Mouse (Mus musculus) CD4-positive, CD25-positive, alpha-beta regulatory T cell, adult 4 months (primary cell): ENCODE measurements around the gene Tmem259. TPM values are rescaled to one million over a fixed set of nuclear protein-coding genes. Genes with fewer than 3 reads are reported as not detected.

ENCODE experiments used
- ATAC-seq: one replicate; pipeline ENCODE4 v1.8.0; 2017
- polyA plus RNA-seq, 2 experiments: library from polyadenylated mRNA; unstranded; fragments of 100-300 nt; shearing (Covaris generic); gene quantifications; one replicate each; pipeline ENCODE4 v1.2.1; 2017

Gene Tmem259
- polyA plus RNA-seq, 2 experiments from 2014 or later = 1.2 to 2.5 TPM

DNA sequence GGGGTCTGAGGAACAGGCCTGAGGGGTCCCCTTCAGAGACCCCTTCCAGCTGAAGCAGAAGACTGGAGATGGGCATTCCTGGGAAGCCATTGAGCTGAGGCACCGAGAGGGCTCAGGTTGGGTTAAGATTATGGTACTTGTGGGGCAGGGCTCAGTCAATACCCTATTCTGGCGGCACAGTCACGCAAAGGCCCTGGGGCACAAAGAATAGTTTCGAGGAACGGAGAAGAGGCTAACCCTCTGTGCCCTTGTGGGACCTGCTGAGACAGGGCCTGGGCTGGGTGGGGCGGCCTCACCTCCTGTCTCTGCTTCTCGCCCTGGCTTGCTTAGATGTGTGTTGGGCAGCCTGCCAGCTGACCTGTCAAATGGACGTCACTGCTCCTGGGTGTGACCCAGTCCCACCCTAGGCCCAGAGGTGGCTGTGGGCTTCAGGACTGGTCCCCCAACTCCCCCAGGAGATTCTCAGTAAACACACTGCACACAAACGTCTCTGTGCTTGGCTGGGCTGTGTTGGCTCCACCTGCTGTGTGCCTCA lies 50.9 kb downstream of the Tmem259 start:
- no peak for ATAC-seq

DNA sequence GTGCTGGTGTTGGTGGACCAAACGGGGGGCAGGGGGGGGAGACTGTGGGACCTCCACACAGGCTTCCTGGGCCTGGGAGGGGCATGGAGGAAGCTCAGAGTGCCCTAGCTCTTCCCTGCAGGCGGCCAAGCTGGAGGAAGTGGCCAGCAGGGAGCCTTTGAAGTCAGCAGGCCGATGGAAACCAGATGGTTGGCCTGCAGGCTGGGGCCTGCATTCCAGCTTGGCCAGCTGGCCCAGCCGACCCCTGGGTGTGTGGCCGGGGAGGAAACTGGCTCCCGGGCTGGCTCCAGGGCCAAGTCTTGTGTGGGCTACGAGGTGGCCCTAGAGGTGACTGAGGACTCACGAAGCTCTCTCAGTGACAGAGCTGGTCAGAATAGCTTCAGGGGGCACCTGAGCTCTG lies 51.4 kb downstream of the Tmem259 start:
- ATAC-seq = no peak

DNA sequence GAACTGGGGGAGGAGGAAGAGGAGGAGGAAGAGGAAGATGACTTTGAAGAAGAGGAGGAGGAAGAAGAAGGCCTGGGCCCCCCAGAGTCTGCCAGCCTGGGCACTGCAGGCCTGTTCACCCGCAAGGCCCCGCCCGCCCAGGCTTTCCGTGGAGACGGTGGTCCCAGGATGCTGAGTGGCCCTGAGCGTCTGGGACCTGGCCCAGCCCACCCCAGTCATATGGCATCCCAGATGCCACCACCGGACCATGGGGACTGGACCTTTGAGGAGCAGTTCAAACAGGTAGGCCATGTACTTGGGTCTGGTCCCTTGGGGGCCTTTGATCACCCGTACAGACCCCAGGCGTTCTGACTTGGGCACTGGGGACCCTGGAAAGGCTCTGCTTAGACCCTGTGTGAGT lies 52.3 kb downstream of the Tmem259 start:
- no peak for ATAC-seq

DNA sequence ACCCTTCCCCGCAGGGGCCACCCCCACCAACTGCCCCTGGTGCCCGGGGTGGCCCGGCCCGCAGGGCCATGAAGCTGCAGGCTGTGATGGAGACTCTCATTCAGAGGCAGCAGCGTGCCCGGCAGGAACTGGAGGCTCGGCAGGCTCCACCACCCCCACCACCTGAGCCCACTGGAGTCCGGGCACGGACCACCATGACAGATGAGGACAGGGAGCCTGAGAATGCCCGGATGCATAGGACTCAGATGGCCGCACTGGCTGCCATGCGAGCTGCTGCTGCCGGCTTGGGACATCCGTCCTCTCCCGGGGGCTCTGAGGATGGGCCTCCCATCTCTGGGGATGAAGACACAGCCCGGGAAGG lies 53.3 kb downstream of the Tmem259 start:
- no peak for ATAC-seq

DNA sequence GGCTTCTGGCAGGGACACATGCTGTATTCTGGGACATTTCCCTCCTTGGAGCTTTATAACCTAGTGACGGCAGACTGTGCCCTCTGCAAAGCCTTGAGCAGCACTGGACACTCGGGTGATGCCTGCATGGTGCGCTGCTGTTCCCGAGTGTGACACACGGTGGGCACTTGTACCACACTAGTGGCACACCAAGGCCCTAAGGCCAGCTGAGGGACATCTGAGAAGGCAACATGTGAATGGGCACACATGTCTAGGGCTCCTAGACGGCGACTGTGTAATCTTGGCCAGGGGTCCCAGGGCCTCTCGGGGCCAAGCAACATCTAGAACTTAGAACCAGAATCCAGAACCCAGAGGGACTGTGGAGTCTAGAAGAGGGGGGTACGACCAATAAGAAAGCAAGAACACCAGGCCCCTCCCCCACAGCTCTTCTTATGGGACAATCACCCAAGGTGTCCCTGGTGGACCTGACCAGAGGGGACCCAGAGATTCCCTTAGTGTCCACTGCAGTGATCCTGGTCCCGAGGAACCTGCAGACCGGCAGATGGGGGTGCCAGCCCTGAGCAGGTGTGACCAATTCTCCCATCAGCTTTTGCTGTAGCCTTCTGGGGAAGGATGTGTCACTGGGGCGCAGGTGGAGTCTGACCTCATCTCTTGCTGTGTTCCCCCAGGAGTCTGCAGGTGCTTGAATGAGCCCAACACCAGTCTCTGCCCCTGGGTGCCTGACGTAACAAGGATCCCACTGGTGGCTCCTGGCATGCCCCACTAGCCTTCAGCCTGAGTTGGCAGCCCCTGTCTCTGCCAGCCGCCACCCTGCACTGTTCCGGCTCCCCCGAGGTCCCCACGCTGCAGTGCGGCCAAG lies 53.9 kb downstream of the Tmem259 start:
- no peak for ATAC-seq

DNA sequence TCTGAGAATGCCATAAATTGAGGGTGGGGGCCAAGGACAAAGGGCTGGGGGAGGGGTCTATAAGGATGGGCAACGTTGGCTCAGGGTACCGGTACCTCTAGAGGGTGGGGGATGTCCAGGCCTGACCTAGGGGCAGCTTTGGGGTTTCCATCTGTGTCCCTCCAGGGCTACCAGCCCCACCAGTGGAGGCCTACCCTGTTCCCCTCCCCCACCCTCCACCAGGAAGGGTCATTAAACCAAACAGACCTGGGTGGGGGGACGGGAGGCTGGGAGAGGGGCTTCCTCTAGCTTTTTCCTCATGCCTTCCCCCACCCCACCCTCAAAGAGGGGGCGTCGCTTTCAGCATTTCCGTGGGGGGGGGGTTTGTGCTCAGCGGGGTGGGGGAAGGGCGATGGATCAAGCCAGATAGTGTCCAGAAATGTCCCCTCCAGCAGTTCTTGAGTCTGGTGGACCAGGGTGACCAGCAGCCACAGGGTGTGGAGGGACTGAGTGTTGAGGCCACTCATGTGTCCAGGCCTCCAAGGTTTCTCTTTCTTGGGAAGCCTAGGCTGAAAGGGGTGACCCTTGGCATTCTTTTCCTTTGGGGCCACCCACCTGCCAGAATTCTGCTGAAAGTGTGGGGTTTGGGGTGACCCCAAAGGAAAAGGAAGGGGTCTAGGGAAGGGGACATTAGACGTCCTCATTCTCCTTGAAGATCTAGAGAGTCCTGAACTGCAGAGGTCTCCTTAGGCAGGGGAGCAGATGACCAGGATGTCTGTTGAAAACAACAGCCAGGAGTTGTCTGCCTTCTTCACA lies 55.0 kb downstream of the Tmem259 start:
- ATAC-seq = no peak

DNA sequence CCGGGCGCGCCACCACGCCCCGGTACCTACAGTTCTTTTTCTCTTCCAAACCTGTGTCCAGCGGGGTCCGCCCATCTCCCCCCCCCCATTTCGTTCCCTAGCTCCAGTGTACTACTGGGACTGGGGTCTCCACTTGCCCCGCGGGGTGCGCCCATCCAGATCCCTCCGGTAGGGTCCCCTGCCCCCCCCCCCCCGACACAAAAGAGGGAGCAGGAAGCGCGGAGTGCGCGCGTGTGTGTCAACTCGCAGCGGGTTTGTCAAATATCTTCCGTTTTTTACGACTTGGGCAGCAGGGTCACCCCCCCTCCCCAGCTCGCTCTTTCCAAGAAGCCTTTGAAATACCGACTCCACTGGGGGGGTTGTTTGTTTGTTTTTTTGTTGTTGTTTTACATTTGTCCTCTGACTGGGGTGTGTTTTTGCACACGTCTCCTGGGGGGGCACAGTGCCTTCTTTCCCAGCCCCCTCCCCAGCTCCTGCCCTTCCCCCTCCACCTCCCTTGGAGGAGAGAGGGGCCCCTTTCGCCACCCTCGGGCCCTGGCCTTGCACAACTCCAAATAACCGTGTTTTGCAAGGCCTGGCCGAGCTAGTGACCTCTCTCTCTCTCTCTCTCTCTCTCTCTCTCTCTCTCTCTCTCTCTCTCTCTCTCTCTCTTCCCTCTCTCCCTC lies 56.0 kb downstream of the Tmem259 start:
- no peak for ATAC-seq

DNA sequence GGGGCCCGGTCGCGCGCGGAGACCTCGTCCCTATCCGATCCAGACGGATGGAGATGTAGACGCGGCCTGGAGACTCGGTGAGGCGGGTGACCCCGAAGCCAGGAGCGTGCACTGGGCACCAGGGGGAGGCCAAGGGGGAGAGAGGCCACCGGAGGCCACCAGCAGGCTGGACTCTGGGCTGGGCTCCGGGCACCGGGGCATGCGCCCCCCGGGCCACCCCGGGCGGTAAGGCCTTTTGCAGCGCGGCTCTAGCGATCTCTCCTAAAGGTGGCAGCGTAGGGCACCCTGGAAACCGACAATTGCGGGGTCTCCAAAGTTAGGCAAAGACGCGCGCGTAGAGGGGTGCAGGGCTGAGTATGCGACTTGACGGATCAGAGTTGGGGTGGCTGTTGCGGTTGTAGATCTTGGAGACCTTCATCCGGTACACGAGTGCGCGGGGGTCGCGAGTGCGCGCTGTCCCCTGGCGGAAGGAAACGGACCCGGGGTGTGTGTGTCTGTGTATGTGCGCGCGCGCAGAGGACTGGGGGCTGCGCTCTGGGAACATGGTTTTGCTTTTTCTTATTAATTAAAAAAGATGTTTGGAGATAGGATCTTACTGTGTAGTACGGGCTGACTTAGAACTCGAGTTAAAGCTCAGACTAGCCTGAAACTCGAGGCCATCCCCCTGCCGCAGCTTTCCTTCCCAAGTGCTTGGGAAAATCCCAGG lies 56.7 kb downstream of the Tmem259 start:
- ATAC-seq = peak; percentile 26

DNA sequence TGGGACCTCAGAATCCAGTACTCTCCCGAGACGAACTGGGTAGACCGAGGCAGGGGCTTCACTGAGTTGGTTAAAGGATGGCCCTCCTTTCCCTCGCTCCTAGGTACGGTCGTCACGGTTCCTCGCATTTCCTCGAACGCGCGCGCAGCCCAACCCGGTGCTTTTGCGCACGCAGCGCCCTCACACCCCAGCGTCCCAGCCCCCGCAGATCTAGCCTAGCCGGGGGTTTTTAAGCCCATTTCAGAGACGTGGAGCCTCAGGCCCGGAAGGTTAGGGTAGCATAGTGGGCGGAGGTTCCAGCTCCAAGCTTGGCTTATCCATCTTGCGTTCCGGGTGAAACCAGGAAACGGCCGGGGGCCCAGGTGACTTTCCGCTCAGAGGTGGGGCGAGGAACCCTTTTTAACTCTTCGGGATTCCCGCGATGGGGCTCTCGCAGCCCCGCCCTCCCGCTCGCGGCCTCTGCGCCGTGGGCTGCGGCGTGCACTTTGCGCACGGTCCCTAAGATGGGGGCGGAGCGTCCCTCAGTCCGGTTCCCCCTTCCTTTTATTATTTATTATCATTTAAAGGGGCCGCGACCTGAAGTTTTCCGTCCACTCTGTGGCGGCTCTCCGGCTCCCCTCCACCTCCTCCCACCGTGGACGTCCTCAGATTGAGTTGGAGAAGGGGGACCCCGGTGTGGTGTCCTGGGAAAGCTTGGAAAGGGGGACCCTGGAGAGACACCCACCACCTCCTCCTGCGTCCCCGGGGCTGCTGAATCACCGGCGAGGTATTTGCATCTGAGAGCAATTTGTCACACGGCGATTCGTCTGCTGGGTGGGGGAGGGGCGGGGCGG lies 57.4 kb downstream of the Tmem259 start, which contains the start of gene Arid3a:
Gene Arid3a, plus strand, starts transcription at position 553 of the 833 bp plus-strand sequence.
- ATAC-seq = peak; percentile 73

DNA sequence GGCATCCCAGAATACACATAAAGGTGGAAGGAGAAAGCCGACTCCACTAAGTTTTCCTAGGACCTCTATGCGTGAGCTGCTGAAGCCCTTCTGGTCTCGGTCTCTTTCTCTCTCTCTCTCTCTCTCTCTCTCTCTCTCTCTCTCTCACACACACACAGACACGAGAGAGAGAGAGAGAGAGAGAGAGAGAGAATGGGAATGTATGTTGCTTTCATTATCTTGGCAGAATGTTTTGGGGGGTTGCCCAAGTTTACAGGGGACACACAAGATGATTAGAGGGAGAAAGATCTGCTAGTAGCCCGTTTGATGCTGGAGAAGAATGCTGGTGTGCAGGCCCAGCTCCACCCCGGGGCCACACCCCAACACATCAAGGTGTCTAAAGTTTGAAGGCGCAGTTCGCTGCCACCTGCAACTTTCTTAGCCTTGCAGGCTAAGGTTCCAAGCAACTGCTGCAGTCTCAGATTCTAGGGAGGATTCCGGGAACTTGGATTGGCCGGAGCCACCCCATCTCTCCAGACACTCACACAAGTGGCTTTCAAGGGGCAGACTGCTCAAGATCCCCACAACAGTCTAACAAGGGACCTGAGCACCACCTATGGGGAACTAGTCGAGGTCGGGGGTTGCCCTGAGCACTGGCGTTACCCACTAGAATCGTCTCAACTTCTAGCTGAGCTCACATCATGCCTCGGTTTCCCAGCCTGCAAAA lies 58.2 kb downstream of the Tmem259 start:
- ATAC-seq = peak; percentile 8

DNA sequence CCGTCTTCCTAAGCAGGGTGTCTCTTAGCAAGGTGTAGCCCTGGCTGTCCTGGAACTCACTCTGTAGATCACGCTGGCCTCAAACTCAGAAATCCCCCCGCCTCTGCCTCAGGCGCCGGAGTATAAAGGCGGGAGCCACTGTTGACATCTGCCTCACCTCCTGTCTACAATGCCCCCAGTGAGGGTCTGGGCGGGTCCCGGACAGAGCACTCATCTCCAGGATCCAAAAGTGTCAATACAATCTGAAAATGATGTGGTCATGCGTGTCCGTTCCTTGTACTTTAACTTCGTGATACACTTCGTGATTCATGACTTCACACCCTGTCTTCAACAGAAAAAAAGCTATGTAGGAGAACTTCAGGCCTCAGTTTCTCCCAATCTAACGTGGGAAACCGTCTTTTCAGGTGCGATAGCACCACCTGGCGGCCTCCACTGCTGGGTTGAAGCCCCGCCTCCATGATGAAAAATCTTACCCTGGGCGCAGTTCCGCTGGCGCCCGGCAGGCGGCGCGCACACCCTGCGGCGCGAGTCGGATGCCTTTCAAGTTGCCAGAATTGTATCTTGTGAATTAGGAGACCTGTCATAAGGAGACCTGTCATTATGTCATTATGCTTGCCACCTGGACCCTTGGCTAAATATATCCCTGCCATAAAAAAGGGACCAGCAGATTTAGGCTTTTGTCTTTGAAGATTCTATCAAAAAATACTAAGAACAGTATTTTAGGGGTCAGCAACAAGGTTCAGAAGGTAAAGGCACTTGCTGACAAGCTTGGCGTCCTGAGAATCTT lies 58.9 kb downstream of the Tmem259 start:
- peak; percentile 44 for ATAC-seq

Other genes with a start within 250 kb of the Tmem259 start
- 10 to 100 TPM; 18.0 to 23.4 TPM for gene Polrmt, start 237.7 kb downstream of the Tmem259 start, polyA plus RNA-seq
- gene Fgf22, start 229.3 kb downstream of the Tmem259 start, polyA plus RNA-seq = not detected
- gene Rnf126, start 217.4 kb downstream of the Tmem259 start, polyA plus RNA-seq = 1 to 10 TPM; 3.4 to 3.5 TPM
- gene Fstl3, start 207.1 kb downstream of the Tmem259 start, polyA plus RNA-seq = under 1 TPM in 1 of 2 experiments, not detected in 1; 0.53 TPM
- gene Prss57, start 193.4 kb downstream of the Tmem259 start, polyA plus RNA-seq = not detected
- gene Palm, start 190.8 kb downstream of the Tmem259 start, polyA plus RNA-seq = under 1 TPM in 1 of 2 experiments, not detected in 1; 0.23 TPM
- gene Misp, start 163.3 kb downstream of the Tmem259 start, polyA plus RNA-seq = under 1 TPM in 1 of 2 experiments, not detected in 1; 0.27 TPM
- 100 to 1,000 TPM; 103 to 274 TPM for gene Ptbp1, start 129.9 kb downstream of the Tmem259 start, polyA plus RNA-seq
- not detected for gene Prtn3, start 109.9 kb downstream of the Tmem259 start, polyA plus RNA-seq
- gene Plppr3, start 109.7 kb downstream of the Tmem259 start, polyA plus RNA-seq = 1 to 10 TPM; 2.1 to 4.5 TPM
- not detected for gene Elane, start 98.1 kb downstream of the Tmem259 start, polyA plus RNA-seq
- gene Cfd, start 93.5 kb downstream of the Tmem259 start, polyA plus RNA-seq = not detected
- gene Med16, start 75.4 kb downstream of the Tmem259 start, polyA plus RNA-seq = 1 to 10 TPM; 5.0 to 7.7 TPM
- gene Gm26602, start 73.5 kb downstream of the Tmem259 start, polyA plus RNA-seq = not detected
- under 1 TPM in 1 of 2 experiments, not detected in 1; 0.09 TPM for gene Kiss1r, start 67.4 kb downstream of the Tmem259 start, polyA plus RNA-seq
- gene R3hdm4, start 63.1 kb downstream of the Tmem259 start, polyA plus RNA-seq = 100 to 1,000 TPM in 1 of 2 experiments, 10 to 100 TPM in 1; 93.5 to 104 TPM
- gene Arid3a, start 57.3 kb downstream of the Tmem259 start, polyA plus RNA-seq = 1 to 10 TPM; 2.7 to 3.3 TPM
- 10 to 100 TPM; 65.1 to 77.5 TPM for gene Wdr18, start 24.2 kb downstream of the Tmem259 start, polyA plus RNA-seq
- under 1 TPM in 1 of 2 experiments, not detected in 1; 0.58 TPM for gene Grin3b, start 13.6 kb downstream of the Tmem259 start, polyA plus RNA-seq
- 100 to 1,000 TPM; 904 to 969 TPM for gene Cnn2, start 4.3 kb upstream of the Tmem259 start, polyA plus RNA-seq
- 10 to 100 TPM; 11.4 to 16.4 TPM for gene Abca7, start 12.2 kb upstream of the Tmem259 start, polyA plus RNA-seq
- gene Arhgap45, start 32.3 kb upstream of the Tmem259 start, polyA plus RNA-seq = 100 to 1,000 TPM; 233 to 369 TPM
- gene Polr2e, start 55.5 kb upstream of the Tmem259 start, polyA plus RNA-seq = 100 to 1,000 TPM; 194 to 220 TPM
- gene Gpx4, start 62.8 kb upstream of the Tmem259 start, polyA plus RNA-seq = 100 to 1,000 TPM; 450 to 480 TPM
- gene Sbno2, start 121.2 kb upstream of the Tmem259 start, polyA plus RNA-seq = 10 to 100 TPM; 28.4 to 54.8 TPM
- gene Stk11, start 131.5 kb upstream of the Tmem259 start, polyA plus RNA-seq = 10 to 100 TPM; 19.2 to 30.7 TPM
- 100 to 1,000 TPM; 303 to 370 TPM for gene Atp5d, start 154.3 kb upstream of the Tmem259 start, polyA plus RNA-seq
- 1 to 10 TPM; 1.3 to 1.4 TPM for gene Cbarp, start 156.5 kb upstream of the Tmem259 start, polyA plus RNA-seq
- gene Midn, start 163.9 kb upstream of the Tmem259 start, polyA plus RNA-seq = 1 to 10 TPM; 4.6 to 8.2 TPM
- gene Cirbp, start 181.7 kb upstream of the Tmem259 start, polyA plus RNA-seq = 100 to 1,000 TPM; 124 to 272 TPM
- 10 to 100 TPM; 21.6 to 23.5 TPM for gene 1600002K03Rik, start 188.6 kb upstream of the Tmem259 start, polyA plus RNA-seq
- under 1 TPM in 1 of 2 experiments, not detected in 1; 0.28 TPM for gene Efna2, start 195.2 kb upstream of the Tmem259 start, polyA plus RNA-seq
- 10 to 100 TPM; 73.3 to 96.9 TPM for gene Mum1, start 242.1 kb upstream of the Tmem259 start, polyA plus RNA-seq